Mouse (Mus musculus): ENCODE results near the gene Snrnp40. TPM values are rescaled to one million over a fixed set of nuclear protein-coding genes. Genes with fewer than 3 reads are reported as not detected.

Snrnp40 gene
- total RNA-seq, 2 experiments from 2014 or later = 21.9 to 24.3 TPM

- DNase-seq (ENCODE audit: low spot score in 2 of 2) = peak in 1 of 2 experiments; percentile 10
These were observed 19.2 kb downstream of the Snrnp40 start for GRCm38 (mm10) chr4:130379181-130379580.

GRCm38 (mm10) chr4:130380418-130380817, 20.5 kb downstream of the Snrnp40 start:
- DNase-seq (ENCODE audit: low spot score in 2 of 2) = no peak

GRCm38 (mm10) chr4:130387256-130387655, 27.3 kb downstream of the Snrnp40 start:
- no peak for DNase-seq (ENCODE audit: low spot score in 2 of 2)

GRCm38 (mm10) chr4:130389496-130389895, 29.6 kb downstream of the Snrnp40 start:
- peak; percentile 27 to 31 for DNase-seq (ENCODE audit: low spot score in 2 of 2)

GRCm38 (mm10) chr4:130389927-130390326, 30.0 kb downstream of the Snrnp40 start:
- no peak for DNase-seq (ENCODE audit: low spot score in 2 of 2)

GRCm38 (mm10) chr4:130391265-130391664, 31.3 kb downstream of the Snrnp40 start:
- no peak for DNase-seq (ENCODE audit: low spot score in 2 of 2)

Other genes starting within 250 kb of the Snrnp40 start
- 1 to 10 TPM; 1.6 to 2.4 TPM for gene Hcrtr1, start 220.8 kb upstream of the Snrnp40 start, total RNA-seq (2021)
- gene Tinagl1, start 185.0 kb upstream of the Snrnp40 start, total RNA-seq (2021) = 10 to 100 TPM; 10.5 to 19.5 TPM
- gene Gm853, start 137.7 kb upstream of the Snrnp40 start, total RNA-seq (2021) = not detected
- gene Serinc2, start 80.9 kb upstream of the Snrnp40 start, total RNA-seq (2021) = 10 to 100 TPM; 11.5 to 12.8 TPM
- gene Fabp3, start 51.5 kb upstream of the Snrnp40 start, total RNA-seq (2021) = 100 to 1,000 TPM; 135 to 150 TPM
- gene Gm10570, start 51.5 kb upstream of the Snrnp40 start, total RNA-seq (2021) = under 1 TPM in 1 of 2 experiments, not detected in 1; 0.75 TPM
- gene Zcchc17, start 189 bp upstream of the Snrnp40 start, total RNA-seq (2021) = 10 to 100 TPM; 59.3 to 70.6 TPM
- 10 to 100 TPM; 30.5 to 34.5 TPM for gene Nkain1, start 214.0 kb downstream of the Snrnp40 start, total RNA-seq (2021)

All from left cerebral cortex, adult 18-20 months (tissue).